Mouse (Mus musculus): ENCODE measurements around the gene Rab15.

DNA sequence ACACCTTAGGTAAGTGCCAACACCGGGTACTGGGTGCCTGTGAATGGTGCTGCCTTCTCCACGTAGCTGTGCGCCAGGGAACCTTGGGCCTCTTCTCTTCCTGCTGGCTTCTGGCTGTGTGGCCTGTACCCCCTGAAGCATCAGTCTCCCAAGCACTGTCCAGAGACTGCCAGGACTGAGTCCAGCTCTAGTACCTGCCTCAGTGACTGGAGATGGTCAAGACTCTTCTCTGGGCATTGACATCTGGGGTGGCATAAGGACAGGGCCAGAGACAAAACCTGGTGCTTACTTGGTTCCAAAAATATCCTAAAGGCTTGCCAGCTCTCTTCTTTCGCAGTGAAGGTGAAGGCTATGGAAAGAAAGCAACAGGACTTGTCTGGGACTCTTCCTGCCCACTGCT, 11.7 kb downstream of the Rab15 start:
- no peak for TF ChIP-seq CTCF (IDR thresholded peaks at IDR 0.05; ENCODE audit: borderline replicate concordance, insufficient read depth, low read depth, low read length)
- TF ChIP-seq POLR2A (IDR thresholded peaks at IDR 0.05; ENCODE audit: borderline replicate concordance, insufficient read depth, low read length), result no peak
